Mouse (Mus musculus): ENCODE results near the gene Deup1. TPM values are rescaled to one million over a fixed set of nuclear protein-coding genes. Genes with fewer than 3 reads are reported as not detected.

The Deup1 gene
- polyA plus RNA-seq, 1 experiment from 2014 or later = 0.80 TPM

DNA sequence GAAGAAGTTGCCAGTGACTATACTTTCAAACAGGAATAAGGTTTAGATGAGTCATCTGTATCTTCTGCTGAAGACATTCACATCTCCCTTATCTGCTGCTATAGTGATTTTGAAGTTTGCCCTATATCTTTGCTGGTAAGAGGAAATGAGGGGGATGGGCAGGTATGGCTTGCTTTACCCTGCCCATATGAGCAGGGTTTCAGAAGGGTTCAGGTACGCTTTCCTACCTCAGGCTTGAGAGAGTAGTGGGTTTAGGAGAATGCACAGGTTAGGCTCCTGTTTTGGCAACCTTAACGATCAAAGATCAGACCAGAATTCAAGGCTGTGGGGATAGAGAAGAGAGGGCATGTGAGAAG lies 97.8 kb downstream of the Deup1 start:
- H3K4me2 ChIP-seq (replicated peaks; ENCODE audit: low read depth, low read length) = no peak overlapping the region
- no peak overlapping the region for H3K9ac ChIP-seq (ENCODE audit: low read depth, low read length)
- peaks cover 32% of the 10 kb centered on the region for H3K4me1 ChIP-seq (ENCODE audit: control insufficient read depth, insufficient read depth, low read length)
- no peaks in the 10 kb centered on the region; the same call in 1 of the 2 replicates for H3K36me3 ChIP-seq (ENCODE audit: control insufficient read depth, insufficient read depth, low read length)
- H3K9me3 ChIP-seq (ENCODE audit: control insufficient read depth, low read length) = no peaks in the 10 kb centered on the region
- H3K27me3 ChIP-seq (ENCODE audit: control insufficient read depth, insufficient read depth, low read length) = no peaks in the 10 kb centered on the region
- ATAC-seq (ENCODE audit: low FRiP score, low TSS enrichment) = no peak
- 84% methylated on average over 2 of the region's 2 CpGs for WGBS
- H3K27ac ChIP-seq (ENCODE audit: low read depth, low read length) = no peak overlapping the region; the same call in 1 of the 2 replicates
- H3K4me3 ChIP-seq (ENCODE audit: low read length) = no peak overlapping the region

- WGBS = 37% methylated on average over 8 of the region's 8 CpGs
- no peak for ATAC-seq (ENCODE audit: low FRiP score, low TSS enrichment)
- Histone ChIP-seq H3K9ac (ENCODE audit: low read depth, low read length) (no peak overlapping the region), H3K9me3 (ENCODE audit: control insufficient read depth, low read length) (no peaks in the 10 kb centered on the region), H3K27me3 (ENCODE audit: control insufficient read depth, insufficient read depth, low read length) (no peaks in the 10 kb centered on the region), H3K27ac (ENCODE audit: low read depth, low read length) (no peak overlapping the region), H3K36me3 (ENCODE audit: control insufficient read depth, insufficient read depth, low read length) (no peaks in the 10 kb centered on the region; the same call in 1 of the 2 replicates), H3K4me2 (replicated peaks; ENCODE audit: low read depth, low read length) (no peak overlapping the region), H3K4me3 (ENCODE audit: low read length) (no peak overlapping the region), H3K4me1 (ENCODE audit: control insufficient read depth, insufficient read depth, low read length) (peaks cover 32% of the 10 kb centered on the region)
Measured at GRCm38 (mm10) chr9:15529275-15529964, 98.3 kb downstream of the Deup1 start.

GRCm38 (mm10) chr9:15528368-15528767 lies 99.4 kb downstream of the Deup1 start:
- no peak overlapping the region for H3K4me3 ChIP-seq (ENCODE audit: low read length)
- no peak for ATAC-seq (ENCODE audit: low FRiP score, low TSS enrichment)
- H3K27ac ChIP-seq (ENCODE audit: low read depth, low read length) = no peak overlapping the region
- no peak overlapping the region for H3K4me2 ChIP-seq (replicated peaks; ENCODE audit: low read depth, low read length)
- no peaks in the 10 kb centered on the region for H3K9me3 ChIP-seq (ENCODE audit: control insufficient read depth, low read length)
- peaks cover 26% of the 10 kb centered on the region for H3K4me1 ChIP-seq (ENCODE audit: control insufficient read depth, insufficient read depth, low read length)
- WGBS = 76% methylated on average over 7 of the region's 7 CpGs
- no peaks in the 10 kb centered on the region for H3K27me3 ChIP-seq (ENCODE audit: control insufficient read depth, insufficient read depth, low read length)
- no peak overlapping the region for H3K9ac ChIP-seq (ENCODE audit: low read depth, low read length)
- no peaks in the 10 kb centered on the region; the same call in 1 of the 2 replicates for H3K36me3 ChIP-seq (ENCODE audit: control insufficient read depth, insufficient read depth, low read length)

- 71% methylated on average over 6 of the region's 6 CpGs for WGBS
- no peak for ATAC-seq (ENCODE audit: low FRiP score, low TSS enrichment)
- no peak overlapping the region for H3K9ac ChIP-seq (ENCODE audit: low read depth, low read length)
Measured at GRCm38 (mm10) chr9:15527846-15528245, 99.9 kb downstream of the Deup1 start.

DNA sequence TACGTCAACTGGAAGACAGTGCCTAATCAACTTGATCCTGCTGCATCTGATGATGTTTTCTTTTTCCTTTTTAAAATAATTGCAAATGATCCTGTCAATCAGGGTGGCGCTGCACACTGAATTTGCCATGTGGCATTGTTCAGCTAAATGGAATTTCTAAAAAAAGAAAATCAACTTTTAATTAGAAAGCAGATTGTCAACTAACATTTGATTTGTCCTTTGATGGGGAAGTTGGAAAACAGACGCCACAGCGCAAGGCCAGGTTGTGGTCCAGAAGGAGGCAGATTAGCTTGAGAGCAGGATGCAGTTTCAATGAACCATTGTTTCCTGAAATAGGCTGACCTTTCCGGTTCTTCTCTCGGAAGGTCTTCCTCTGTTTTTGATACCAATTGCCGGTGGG lies 101.2 kb downstream of the Deup1 start:
- no peak overlapping the region for H3K27ac ChIP-seq (ENCODE audit: low read depth, low read length)
- H3K36me3 ChIP-seq (ENCODE audit: control insufficient read depth, insufficient read depth, low read length) = no peaks in the 10 kb centered on the region; the same call in 1 of the 2 replicates
- 77% methylated on average over 7 of the region's 7 CpGs for WGBS
- ATAC-seq (ENCODE audit: low FRiP score, low TSS enrichment) = no peak
- H3K4me1 ChIP-seq (ENCODE audit: control insufficient read depth, insufficient read depth, low read length) = peaks cover 25% of the 10 kb centered on the region
- no peaks in the 10 kb centered on the region for H3K9me3 ChIP-seq (ENCODE audit: control insufficient read depth, low read length)
- H3K9ac ChIP-seq (ENCODE audit: low read depth, low read length) = no peak overlapping the region
- H3K27me3 ChIP-seq (ENCODE audit: control insufficient read depth, insufficient read depth, low read length) = no peaks in the 10 kb centered on the region
- no peak overlapping the region for H3K4me3 ChIP-seq (ENCODE audit: low read length)
- H3K4me2 ChIP-seq (replicated peaks; ENCODE audit: low read depth, low read length) = no peak overlapping the region

More at GRCm38 (mm10) chr9:15527846-15528245, 99.9 kb downstream of the Deup1 start:
- Histone ChIP-seq H3K4me2 (replicated peaks; ENCODE audit: low read depth, low read length) (no peak overlapping the region), H3K9me3 (ENCODE audit: control insufficient read depth, low read length) (no peaks in the 10 kb centered on the region), H3K4me1 (ENCODE audit: control insufficient read depth, insufficient read depth, low read length) (peaks cover 26% of the 10 kb centered on the region), H3K27ac (ENCODE audit: low read depth, low read length) (no peak overlapping the region), H3K36me3 (ENCODE audit: control insufficient read depth, insufficient read depth, low read length) (no peaks in the 10 kb centered on the region; the same call in 1 of the 2 replicates), H3K4me3 (ENCODE audit: low read length) (no peak overlapping the region), H3K27me3 (ENCODE audit: control insufficient read depth, insufficient read depth, low read length) (no peaks in the 10 kb centered on the region)

GRCm38 (mm10) chr9:15525246-15525645 lies 102.5 kb downstream of the Deup1 start:
- Histone ChIP-seq H3K27me3 (ENCODE audit: control insufficient read depth, insufficient read depth, low read length) (no peaks in the 10 kb centered on the region), H3K9me3 (ENCODE audit: control insufficient read depth, low read length) (no peaks in the 10 kb centered on the region), H3K36me3 (ENCODE audit: control insufficient read depth, insufficient read depth, low read length) (no peaks in the 10 kb centered on the region; the same call in 1 of the 2 replicates), H3K4me1 (ENCODE audit: control insufficient read depth, insufficient read depth, low read length) (peaks cover 13% of the 10 kb centered on the region), H3K27ac (ENCODE audit: low read depth, low read length) (no peak overlapping the region), H3K9ac (ENCODE audit: low read depth, low read length) (no peak overlapping the region), H3K4me2 (replicated peaks; ENCODE audit: low read depth, low read length) (no peak overlapping the region), H3K4me3 (ENCODE audit: low read length) (no peak overlapping the region)
- WGBS = 69% methylated on average over 8 of the region's 8 CpGs
- no peak for ATAC-seq (ENCODE audit: low FRiP score, low TSS enrichment)

- Histone ChIP-seq H3K9ac (ENCODE audit: low read depth, low read length) (no peak overlapping the region), H3K36me3 (ENCODE audit: control insufficient read depth, insufficient read depth, low read length) (no peaks in the 10 kb centered on the region; the same call in 1 of the 2 replicates), H3K27me3 (ENCODE audit: control insufficient read depth, insufficient read depth, low read length) (no peaks in the 10 kb centered on the region), H3K9me3 (ENCODE audit: control insufficient read depth, low read length) (no peaks in the 10 kb centered on the region), H3K27ac (ENCODE audit: low read depth, low read length) (no peak overlapping the region), H3K4me2 (replicated peaks; ENCODE audit: low read depth, low read length) (no peak overlapping the region), H3K4me3 (ENCODE audit: low read length) (no peak overlapping the region), H3K4me1 (ENCODE audit: control insufficient read depth, insufficient read depth, low read length) (0 out of 2 replicates have a peak, but pooled peaks cover 4% of the 10 kb centered on the region)
- ATAC-seq (ENCODE audit: low FRiP score, low TSS enrichment) = no peak
- 89% methylated on average over 6 of the region's 6 CpGs for WGBS
Measured at GRCm38 (mm10) chr9:15523646-15524045, 104.1 kb downstream of the Deup1 start.

DNA sequence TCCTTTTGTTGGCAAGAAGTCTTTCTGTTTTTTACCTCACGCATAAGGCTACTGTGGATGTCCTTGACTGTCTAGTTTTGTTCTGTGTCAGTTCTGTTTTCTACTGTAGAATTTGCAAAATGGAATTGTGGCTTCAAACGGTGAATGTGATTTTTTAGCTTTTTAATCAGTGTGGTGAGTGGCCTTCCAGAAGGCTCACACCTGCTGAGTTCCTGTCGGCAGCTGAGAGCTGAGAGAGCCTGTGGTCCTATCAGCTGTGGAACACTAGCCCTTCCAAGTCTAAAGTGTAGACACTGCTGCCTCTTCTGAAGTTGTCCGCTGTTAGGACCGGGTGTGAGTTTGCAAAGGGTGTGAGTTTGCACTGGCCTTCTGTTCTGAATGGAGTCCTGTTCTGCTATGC lies 104.8 kb downstream of the Deup1 start:
- no peaks in the 10 kb centered on the region for H3K27me3 ChIP-seq (ENCODE audit: control insufficient read depth, insufficient read depth, low read length)
- H3K4me3 ChIP-seq (ENCODE audit: low read length) = no peak overlapping the region
- H3K4me1 ChIP-seq (ENCODE audit: control insufficient read depth, insufficient read depth, low read length) = no peaks in the 10 kb centered on the region; the same call in 1 of the 2 replicates
- H3K9ac ChIP-seq (ENCODE audit: low read depth, low read length) = no peak overlapping the region
- no peak overlapping the region for H3K4me2 ChIP-seq (replicated peaks; ENCODE audit: low read depth, low read length)
- WGBS = 79% methylated on average over 5 of the region's 5 CpGs
- no peaks in the 10 kb centered on the region for H3K9me3 ChIP-seq (ENCODE audit: control insufficient read depth, low read length)
- ATAC-seq (ENCODE audit: low FRiP score, low TSS enrichment) = no peak
- H3K36me3 ChIP-seq (ENCODE audit: control insufficient read depth, insufficient read depth, low read length) = no peaks in the 10 kb centered on the region
- no peak overlapping the region for H3K27ac ChIP-seq (ENCODE audit: low read depth, low read length)

DNA sequence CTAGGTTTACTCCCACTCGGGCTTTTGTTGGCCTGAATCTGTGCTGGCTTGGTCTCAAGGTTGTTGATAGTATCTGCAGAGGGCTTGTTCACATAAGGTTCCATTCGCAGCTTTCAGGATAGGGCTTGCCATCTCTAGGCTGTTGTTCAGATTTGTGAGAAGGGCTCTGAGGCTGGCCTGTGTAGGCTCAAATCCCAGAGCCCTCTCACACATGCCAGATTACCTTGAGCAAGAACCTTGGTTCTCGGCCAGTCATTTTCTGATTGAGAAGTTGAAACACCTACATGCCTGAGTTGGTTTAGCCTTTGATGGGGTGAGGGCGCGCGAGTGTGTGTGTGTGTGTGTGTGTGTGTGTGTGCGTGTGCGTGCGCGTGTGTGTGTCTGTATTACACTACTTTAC lies 105.4 kb downstream of the Deup1 start:
- WGBS = 88% methylated on average over 10 of the region's 10 CpGs
- Histone ChIP-seq H3K4me1 (ENCODE audit: control insufficient read depth, insufficient read depth, low read length) (no peaks in the 10 kb centered on the region; the same call in 1 of the 2 replicates), H3K9ac (ENCODE audit: low read depth, low read length) (no peak overlapping the region), H3K27me3 (ENCODE audit: control insufficient read depth, insufficient read depth, low read length) (no peaks in the 10 kb centered on the region), H3K9me3 (ENCODE audit: control insufficient read depth, low read length) (no peaks in the 10 kb centered on the region), H3K27ac (ENCODE audit: low read depth, low read length) (no peak overlapping the region), H3K4me2 (replicated peaks; ENCODE audit: low read depth, low read length) (no peak overlapping the region), H3K36me3 (ENCODE audit: control insufficient read depth, insufficient read depth, low read length) (no peaks in the 10 kb centered on the region), H3K4me3 (ENCODE audit: low read length) (no peak overlapping the region)
- ATAC-seq (ENCODE audit: low FRiP score, low TSS enrichment) = no peak
